Mouse (Mus musculus) kidney, postnatal 10 days (tissue): ENCODE results near the gene Acer1.

Experiments
- DNase-seq: peaks from one replicate; pipeline ENCODE4 v3.0.0; 2021; ENCODE audit warnings: mixed read lengths

Acer1 gene

DNA sequence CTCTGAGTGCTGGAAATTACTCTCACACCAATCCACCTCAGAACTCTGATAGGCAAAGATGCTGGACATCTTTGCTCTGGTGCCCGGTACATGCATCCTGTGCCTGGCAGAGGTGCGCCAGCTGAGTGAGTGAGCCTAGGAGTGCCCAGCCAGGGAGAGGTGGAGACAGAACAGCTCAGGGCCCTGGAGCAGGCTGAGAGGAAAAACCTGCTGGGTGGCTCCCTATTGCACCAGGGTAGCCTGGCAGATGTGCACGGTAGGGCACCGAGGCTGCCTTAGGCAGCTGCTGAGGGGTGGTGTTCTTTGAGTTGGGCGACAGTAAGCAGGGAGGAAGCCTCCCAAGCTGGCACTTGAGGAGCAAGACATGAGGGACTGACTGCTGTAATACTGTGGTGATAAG, at the start of gene Acer1:
Gene Acer1, minus strand, starts transcription at position 114 of the 400 bp plus-strand sequence.
- DNase-seq = no peak

DNA sequence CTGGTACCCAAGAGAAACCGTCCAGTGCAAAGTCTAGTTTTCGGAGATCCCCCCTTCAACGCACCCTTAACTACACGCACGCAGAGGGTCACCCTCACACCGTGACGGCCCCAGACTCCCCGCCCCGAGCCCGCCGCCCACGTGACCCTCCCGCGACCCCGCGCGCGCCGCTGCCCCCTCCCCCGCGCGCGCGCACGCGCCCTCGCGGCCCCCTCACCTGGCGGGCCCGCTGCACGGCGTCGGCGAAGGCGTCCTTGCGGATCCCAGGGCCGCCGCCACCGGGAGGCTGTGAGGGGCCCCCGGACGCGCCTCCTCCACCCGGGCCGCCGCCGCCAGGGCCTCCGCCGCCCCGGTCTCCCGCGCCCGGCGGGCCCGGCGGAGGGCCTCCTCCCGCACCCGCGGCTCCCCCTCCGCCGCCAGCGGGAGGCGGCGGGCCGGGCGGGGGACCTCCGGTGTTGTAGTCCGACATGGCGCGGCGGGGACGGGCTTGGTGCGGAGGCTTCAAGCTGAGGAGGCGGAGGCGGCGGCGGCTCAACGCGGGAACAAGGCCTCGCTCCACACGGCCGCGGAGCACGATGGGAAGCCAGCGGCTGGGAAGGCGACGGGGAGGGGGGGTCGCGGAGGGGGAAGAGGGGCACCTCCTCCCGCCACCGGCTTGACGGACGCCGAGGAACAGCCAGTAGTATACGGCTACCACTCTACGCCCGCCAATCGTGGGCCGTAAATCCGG, 49.2 kb upstream of the Acer1 start, which contains the start of gene Khsrp:
Gene Khsrp, minus strand, starts transcription at position 592 of the 730 bp plus-strand sequence.
- peak; percentile 72 for DNase-seq

DNA sequence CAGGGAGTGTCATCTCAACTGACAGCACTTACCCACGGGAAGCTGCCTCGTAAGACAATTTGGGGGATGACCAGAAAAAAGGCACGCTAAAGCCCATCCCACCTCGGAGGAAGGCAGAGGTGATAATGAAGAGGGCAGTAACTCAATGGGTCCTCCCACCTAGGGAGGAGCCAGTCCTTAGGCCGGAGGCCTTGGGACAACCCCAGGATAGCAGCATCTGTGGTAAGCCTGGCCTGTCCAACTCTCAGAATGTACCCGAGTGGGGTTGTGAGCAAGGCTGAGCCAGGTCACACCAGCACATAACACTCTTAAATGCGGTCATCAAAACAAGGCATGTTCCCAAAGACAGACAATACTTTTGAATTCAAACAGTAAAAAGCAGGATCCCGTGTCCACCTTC, 47.8 kb upstream of the Acer1 start:
- DNase-seq = peak; percentile 31

- no peak for DNase-seq
These were observed 45.5 kb upstream of the Acer1 start for GRCm38 (mm10) chr17:57027471-57027870.

DNA sequence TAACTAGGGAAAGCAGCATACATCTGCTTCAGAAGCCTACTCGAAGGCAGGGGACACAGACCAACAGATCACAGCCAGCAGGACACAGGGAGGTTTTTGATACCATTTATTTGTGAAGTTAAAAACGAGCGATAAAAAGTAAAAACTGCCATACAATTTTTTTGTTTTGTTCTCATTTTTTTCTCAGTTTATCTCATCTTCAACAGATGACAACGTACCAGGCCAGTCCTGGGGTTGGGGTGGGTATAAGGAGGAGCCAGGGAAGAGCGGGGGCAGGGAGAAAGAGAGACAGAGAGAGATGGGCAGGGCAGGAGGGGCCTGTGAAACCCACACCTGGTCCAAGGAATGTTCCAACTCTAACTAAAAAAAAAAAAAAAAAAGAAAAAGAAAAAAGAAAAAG, 39.0 kb upstream of the Acer1 start:
- DNase-seq = no peak

DNA sequence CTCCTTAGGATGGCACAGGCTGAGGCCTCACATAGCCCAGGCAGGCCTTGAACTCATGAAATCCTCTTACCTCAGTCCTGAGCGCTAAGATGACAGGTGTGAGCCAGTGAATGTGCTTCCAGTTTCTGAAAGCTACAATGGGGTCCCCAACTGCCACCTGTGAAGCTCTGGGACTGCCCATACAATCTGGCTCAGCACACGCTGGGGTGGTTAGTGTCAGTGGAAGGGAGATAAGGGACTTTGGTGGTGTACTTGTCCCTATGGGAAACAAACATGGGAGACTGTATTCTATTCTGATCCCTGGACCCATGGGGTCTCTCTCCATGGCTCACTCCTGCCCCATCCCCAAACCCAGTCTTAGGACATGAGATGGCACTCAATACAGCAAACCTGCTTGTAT, 37.8 kb upstream of the Acer1 start:
- DNase-seq = no peak

DNA sequence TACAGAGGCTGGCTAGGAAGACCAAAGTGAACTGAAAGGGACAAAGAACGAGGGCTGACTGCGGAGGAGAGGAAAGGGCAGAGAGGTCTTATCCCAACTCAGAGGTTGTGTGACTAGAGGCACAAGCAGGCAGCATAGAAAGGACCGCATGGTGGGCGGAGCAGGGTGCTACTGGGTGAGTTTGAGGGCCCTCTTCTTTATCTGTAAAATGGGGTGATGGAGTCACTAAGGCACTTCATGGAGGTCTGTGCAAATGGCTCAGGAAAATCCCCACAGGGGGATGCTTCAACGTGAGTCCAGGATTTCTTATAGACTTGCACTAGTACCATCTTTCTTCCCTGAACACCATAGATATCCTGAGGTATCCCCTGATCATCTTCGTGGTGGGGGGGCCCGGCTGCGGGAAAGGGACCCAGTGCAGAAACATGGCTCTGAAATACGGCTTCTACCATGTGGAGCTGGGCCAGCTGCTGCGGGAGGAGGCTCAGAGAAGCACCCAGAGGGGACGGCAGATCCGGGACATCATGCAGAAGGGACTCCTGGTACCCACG, 30.4 kb upstream of the Acer1 start:
- DNase-seq = peak; percentile 20

- peak; percentile 97 for DNase-seq
These were observed 29.6 kb upstream of the Acer1 start, which contains the start of the genes Gtf2f1 and Gm17949 for GRCm38 (mm10) chr17:57011236-57012141. Gene Gtf2f1, minus strand, starts transcription at chr17:57011288. Gene Gm17949, plus strand, starts transcription at chr17:57011469.

DNA sequence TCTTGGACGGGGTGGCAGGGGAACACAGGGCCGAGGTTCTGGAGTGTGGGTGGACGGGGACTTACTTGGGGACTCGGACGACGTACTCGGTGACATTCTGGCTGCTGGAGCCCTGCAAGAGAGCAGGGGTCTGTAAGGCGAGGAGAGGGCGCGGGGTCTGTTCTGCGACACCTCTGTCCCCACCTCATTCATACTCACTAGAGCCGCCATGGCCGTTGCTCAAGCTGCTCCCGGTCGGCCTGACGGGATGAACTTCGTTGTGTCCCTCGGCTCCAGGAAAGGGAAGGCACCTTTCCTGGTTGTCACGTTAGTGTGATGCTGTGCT, 28.9 kb upstream of the Acer1 start:
- DNase-seq = no peak

GRCm38 (mm10) chr17:57007137-57007905, 25.4 kb upstream of the Acer1 start:
- no peak for DNase-seq

DNA sequence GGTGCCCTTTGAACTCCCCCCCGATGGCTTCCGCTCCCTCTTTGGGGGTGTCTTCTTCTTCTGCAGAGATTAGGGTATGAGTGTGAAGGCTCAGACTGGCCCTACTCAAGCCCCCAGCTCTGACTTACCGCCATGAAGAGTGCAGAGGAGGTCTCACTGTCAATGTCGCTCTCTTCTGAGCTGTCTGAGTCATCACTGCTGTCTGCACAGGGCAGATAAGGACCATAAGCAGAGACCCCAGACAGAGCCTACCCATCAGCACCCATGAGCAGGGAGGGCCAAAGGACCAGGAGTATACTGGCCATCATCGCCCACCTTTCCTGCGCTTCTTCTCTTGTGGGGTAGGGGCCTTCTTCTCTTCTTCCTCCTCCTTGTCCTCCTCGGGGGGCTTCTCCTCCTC, 22.1 kb upstream of the Acer1 start:
- DNase-seq = no peak

DNA sequence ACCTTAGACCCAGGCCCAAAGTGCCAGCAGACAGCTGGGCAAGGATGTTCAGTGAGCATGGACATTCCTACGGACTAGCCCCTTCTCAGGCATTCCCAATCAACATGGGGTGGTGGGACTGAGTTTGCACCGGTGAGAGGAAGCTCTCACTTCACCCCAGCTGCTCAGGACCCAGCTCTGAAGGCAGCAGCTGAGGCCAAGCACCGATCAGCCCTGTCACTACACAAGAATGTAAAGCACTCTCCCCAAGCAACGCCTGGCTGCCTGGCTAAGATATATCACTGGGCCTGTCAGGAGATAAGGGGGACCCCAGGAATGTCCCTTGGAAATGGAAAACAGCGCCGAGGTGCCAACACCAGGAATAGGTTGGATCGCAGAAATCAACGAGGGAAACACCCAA, 19.3 kb upstream of the Acer1 start:
- no peak for DNase-seq

DNA sequence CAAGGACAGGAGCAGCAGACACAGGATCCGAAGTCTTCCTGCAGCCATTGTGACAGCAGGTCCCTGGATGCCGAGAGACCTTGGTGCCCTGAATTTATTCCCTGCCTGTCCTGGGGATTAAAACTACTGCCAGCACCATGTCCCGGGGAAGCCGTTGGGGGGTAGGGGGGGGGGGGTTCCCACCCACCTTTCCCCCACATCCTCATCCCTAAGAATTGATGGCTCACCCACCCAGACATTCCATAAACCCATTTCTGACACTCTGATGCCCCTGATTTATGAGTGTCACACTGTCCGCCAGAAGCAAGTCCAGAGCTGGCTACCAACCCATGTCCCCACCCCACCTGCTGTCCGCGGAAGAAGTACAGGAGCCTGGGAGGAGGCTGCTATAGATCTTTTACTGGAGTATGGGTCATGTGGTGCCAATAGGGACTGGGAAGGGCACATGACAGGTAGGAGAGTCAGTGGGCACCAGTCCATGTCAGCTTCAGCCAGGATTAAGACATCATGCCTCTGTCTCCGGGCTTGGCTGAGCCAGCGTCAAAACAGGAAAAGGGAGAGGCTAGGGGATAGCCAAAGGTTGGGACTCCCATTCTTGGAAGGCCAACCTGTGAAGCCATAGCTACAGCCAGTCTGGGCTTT, 18.2 kb upstream of the Acer1 start, which contains the start of gene Pspn:
Gene Pspn, minus strand, starts transcription at position 51 of the 642 bp plus-strand sequence.
- DNase-seq = no peak

DNA sequence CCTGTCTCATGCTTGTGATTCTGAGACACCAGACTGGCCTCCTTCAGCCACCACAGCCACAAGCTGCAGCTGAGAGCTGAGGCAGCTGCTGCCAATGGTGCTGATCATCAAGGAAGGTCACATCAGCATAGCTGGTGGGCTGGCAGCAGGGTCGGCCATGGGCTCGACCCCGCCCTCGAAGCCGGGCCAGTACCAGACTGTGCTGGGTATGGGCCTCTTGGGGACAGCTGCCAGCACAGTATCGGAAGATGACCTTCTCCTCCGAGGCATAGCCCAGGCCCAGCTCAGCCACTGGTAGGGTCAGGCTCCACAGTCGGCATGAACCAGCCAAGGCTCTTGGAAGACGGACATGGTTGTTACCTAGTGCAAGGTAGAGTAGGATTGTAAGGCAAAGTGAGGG, 17.5 kb upstream of the Acer1 start:
- DNase-seq = no peak

- peak; percentile 97 for DNase-seq
These were observed 15.2 kb upstream of the Acer1 start, which contains the start of gene Alkbh7 for GRCm38 (mm10) chr17:56997029-56997667. Gene Alkbh7, plus strand, starts transcription at chr17:56997339.

GRCm38 (mm10) chr17:56996506-56996905, 14.6 kb upstream of the Acer1 start:
- no peak for DNase-seq

GRCm38 (mm10) chr17:56995046-56995445, 13.1 kb upstream of the Acer1 start:
- no peak for DNase-seq

DNA sequence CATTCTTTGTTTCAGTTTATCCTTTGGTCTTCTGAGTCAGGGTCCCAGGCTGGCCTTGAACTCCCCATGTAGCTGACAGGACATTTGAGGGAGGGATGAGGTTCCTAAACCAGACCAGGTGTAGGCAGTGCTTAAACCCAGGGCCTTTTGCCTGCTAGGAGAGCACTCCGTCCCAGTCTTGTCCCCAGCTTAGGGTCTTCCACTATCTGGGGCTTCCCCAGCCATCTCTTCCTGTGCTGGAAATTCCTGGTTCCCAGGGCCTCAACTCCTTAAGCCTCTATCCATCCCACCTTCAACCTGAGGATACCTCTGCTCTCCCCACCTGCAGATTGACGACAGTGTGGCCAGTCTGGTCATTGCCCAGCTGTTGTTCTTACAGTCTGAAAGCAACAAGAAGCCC, 9.0 kb upstream of the Acer1 start:
- no peak for DNase-seq

DNA sequence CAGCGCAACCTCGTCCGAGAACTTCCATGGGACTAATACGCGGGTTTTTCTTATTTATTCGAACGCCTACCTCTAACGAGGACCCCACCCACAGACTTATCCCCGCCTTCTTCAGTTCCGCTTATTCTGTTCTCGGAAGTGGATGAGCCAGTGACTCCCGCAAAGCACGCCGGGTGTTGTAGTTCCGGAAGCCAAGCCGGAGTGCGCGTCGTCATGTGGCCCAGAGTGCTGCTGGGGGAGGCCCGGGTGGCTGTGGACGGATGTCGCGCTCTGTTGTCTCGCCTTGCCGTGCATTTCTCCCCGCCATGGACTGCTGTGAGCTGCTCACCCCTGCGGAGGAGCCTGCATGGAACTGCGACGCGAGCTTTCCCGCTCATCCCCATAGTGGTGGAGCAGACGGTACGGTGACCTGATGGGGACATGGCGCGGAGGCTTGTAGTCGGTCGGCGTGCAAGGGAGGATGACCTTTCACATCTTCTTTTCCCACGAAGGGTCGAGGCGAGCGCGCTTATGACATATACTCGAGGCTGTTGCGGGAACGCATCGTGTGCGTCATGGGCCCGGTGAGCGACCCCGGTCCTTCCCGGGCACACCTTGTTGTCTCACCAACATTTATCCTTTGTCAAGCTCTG, 8.3 kb upstream of the Acer1 start, which contains the start of gene Clpp:
Gene Clpp, plus strand, starts transcription at position 191 of the 632 bp plus-strand sequence.
- DNase-seq = peak; percentile 97

- DNase-seq = peak; percentile 83
These were observed 7.7 kb upstream of the Acer1 start for GRCm38 (mm10) chr17:56989467-56990114.
